ENCODE assay signal across 32 mouse cellular contexts in the genomic region with DNA sequence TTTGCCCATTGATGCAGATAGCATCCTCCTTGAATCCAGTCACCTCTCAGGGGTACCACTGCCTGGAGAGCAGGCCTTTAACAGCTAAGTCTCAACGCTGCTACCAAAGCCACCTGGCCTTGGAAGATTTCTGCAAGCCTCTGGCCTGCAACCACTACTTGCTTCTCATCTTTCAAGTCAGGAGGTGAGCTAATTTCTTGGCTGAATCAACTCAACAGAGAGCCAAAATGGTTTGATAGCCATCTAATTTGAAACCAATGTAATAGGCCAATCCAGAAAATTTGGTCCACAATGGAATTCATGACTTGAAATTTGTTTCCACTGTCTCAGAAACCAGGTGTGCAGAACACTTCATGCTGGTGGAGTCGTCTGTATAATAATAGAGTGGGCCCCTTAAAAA.
DNase-seq lines count a peak whose midpoint lies in the region; ATAC-seq and TF ChIP-seq lines count a peak whose summit lies in the region.
"Had no signal": no experiment of that assay in that cellular context is flagged by ENCODE, and none has a peak within 500 bp of the region (broad histone marks: within the 10 kb centered on the region; RNA-seq: fewer than 3 reads in every experiment).

No protein-coding gene starts in this region.

- H3K9ac ChIP-seq in embryonic facial prominence, embryonic 14.5 days (ENCODE audit: low read depth, low read length), result no peak overlapping the region
- no peak overlapping the region for H3K9ac ChIP-seq in heart, adult 2 months (ENCODE audit: low read depth, low read length)
- H3K9ac ChIP-seq in intestine, embryonic 15.5 days, result no peak overlapping the region
- H3K9ac ChIP-seq: embryonic facial prominence, embryonic 12.5 days; liver, embryonic 14.5 days; midbrain, embryonic 13.5 days had no signal

- TF ChIP-seq POLR2A in heart, adult 2 months (IDR thresholded peaks at IDR 0.05; ENCODE audit: insufficient read depth, low read depth, low read length), result no peak

- no peaks in the 10 kb centered on the region for H3K79me2 ChIP-seq in heart, adult 2 months (replicated peaks; ENCODE audit: control insufficient read depth, insufficient read depth, low read length)

- H3K27ac ChIP-seq in embryonic facial prominence, embryonic 14.5 days (replicated peaks; ENCODE audit: low read depth, low read length), result no peak overlapping the region
- no peak overlapping the region for H3K27ac ChIP-seq in embryonic facial prominence, embryonic 10.5 days (replicated peaks)
- peak overlapping the region; percentile 45 for H3K27ac ChIP-seq in heart, adult 2 months
- no peak overlapping the region for H3K27ac ChIP-seq in intestine, embryonic 15.5 days
- H3K27ac ChIP-seq: embryonic facial prominence, embryonic 12.5 days; kidney, postnatal 0 days; liver, embryonic 14.5 days; macrophage; midbrain, embryonic 13.5 days had no signal

- ATAC-seq in embryonic facial prominence, embryonic 14.5 days (ENCODE audit: low read depth), result no peak
- ATAC-seq in intestine, embryonic 15.5 days, result no peak
- ATAC-seq: activated CD4-positive, CD25-positive, alpha-beta regulatory T cell, adult 4 months; forebrain, embryonic 16.5 days; hindbrain, embryonic 16.5 days; intestine, embryonic 16.5 days; midbrain, embryonic 13.5 days had no signal

- no peak for TF ChIP-seq EP300 in heart, adult 2 months (IDR thresholded peaks at IDR 0.05; ENCODE audit: insufficient read depth, low read depth, low read length)

- H3K4me1 ChIP-seq in embryonic facial prominence, embryonic 14.5 days (ENCODE audit: control insufficient read depth, insufficient read depth, low read length), result 0 out of 2 replicates have a peak, but pooled peaks cover 2% of the 10 kb centered on the region
- H3K4me1 ChIP-seq in embryonic facial prominence, embryonic 10.5 days, result peaks cover 8% of the 10 kb centered on the region; the same call in 1 of the 2 replicates
- H3K4me1 ChIP-seq in heart, adult 2 months (ENCODE audit: control insufficient read depth, insufficient read depth, low read length), result peaks cover 7% of the 10 kb centered on the region
- no peaks in the 10 kb centered on the region for H3K4me1 ChIP-seq in intestine, embryonic 15.5 days (replicated peaks)
- H3K4me1 ChIP-seq: embryonic facial prominence, embryonic 12.5 days; midbrain, embryonic 13.5 days had no signal

- H3K27me3 ChIP-seq in embryonic facial prominence, embryonic 14.5 days (replicated peaks; ENCODE audit: control insufficient read depth, insufficient read depth, low read length), result no peaks in the 10 kb centered on the region
- no peaks in the 10 kb centered on the region for H3K27me3 ChIP-seq in embryonic facial prominence, embryonic 10.5 days (replicated peaks; ENCODE audit: low read depth, poor library complexity, severe bottlenecking)
- no peaks in the 10 kb centered on the region for H3K27me3 ChIP-seq in heart, adult 2 months (ENCODE audit: control insufficient read depth, insufficient read depth, low read length)
- H3K27me3 ChIP-seq in intestine, embryonic 15.5 days (replicated peaks), result no peaks in the 10 kb centered on the region
- H3K27me3 ChIP-seq: embryonic facial prominence, embryonic 12.5 days; midbrain, embryonic 13.5 days had no signal

- H3K9me3 ChIP-seq in embryonic facial prominence, embryonic 14.5 days (ENCODE audit: control insufficient read depth, low read length), result no peaks in the 10 kb centered on the region
- H3K9me3 ChIP-seq in embryonic facial prominence, embryonic 10.5 days, result no peaks in the 10 kb centered on the region
- no peaks in the 10 kb centered on the region for H3K9me3 ChIP-seq in intestine, embryonic 15.5 days
- H3K9me3 ChIP-seq: embryonic facial prominence, embryonic 12.5 days; midbrain, embryonic 13.5 days had no signal

- no peak for TF ChIP-seq CTCF in heart, adult 2 months (IDR thresholded peaks at IDR 0.05)

- no peaks in the 10 kb centered on the region for H3K36me3 ChIP-seq in embryonic facial prominence, embryonic 14.5 days (ENCODE audit: control insufficient read depth, insufficient read depth, low read length)
- no peaks in the 10 kb centered on the region for H3K36me3 ChIP-seq in embryonic facial prominence, embryonic 10.5 days (replicated peaks)
- no peaks in the 10 kb centered on the region for H3K36me3 ChIP-seq in heart, adult 2 months (ENCODE audit: control insufficient read depth, insufficient read depth, low read length)
- no peaks in the 10 kb centered on the region for H3K36me3 ChIP-seq in intestine, embryonic 15.5 days
- H3K36me3 ChIP-seq: embryonic facial prominence, embryonic 12.5 days; G1E; midbrain, embryonic 13.5 days had no signal

- H3K4me2 ChIP-seq in embryonic facial prominence, embryonic 14.5 days (ENCODE audit: low read depth, low read length), result no peak overlapping the region
- H3K4me2 ChIP-seq in intestine, embryonic 15.5 days (replicated peaks), result no peak overlapping the region
- H3K4me2 ChIP-seq: embryonic facial prominence, embryonic 12.5 days; heart, embryonic 11.5 days; midbrain, embryonic 13.5 days had no signal

- H3K4me3 ChIP-seq in embryonic facial prominence, embryonic 14.5 days (ENCODE audit: low read depth, low read length), result no peak overlapping the region
- no peak overlapping the region for H3K4me3 ChIP-seq in embryonic facial prominence, embryonic 10.5 days
- H3K4me3 ChIP-seq in heart, adult 2 months, result no peak overlapping the region
- H3K4me3 ChIP-seq in intestine, embryonic 15.5 days (replicated peaks), result no peak overlapping the region
- H3K4me3 ChIP-seq: embryonic facial prominence, embryonic 12.5 days; midbrain, embryonic 13.5 days had no signal

- intact Hi-C loops in heart, adult 2 months (cut with DNase I), result loop anchor here (5.0 kb wide), 1 partner anchor 144 kb away; no protein-coding TSS in a partner anchor

- 63% methylated on average over 2 of the region's 2 CpGs for WGBS in embryonic facial prominence, embryonic 14.5 days
- WGBS in embryonic facial prominence, embryonic 10.5 days, result 86% methylated on average over 2 of the region's 2 CpGs
- whole genome bisulfite sequencing in heart, adult 2 months, result 60% methylated on average over 2 of the region's 2 CpGs
- WGBS in intestine, embryonic 15.5 days, result 91% methylated on average over 2 of the region's 2 CpGs

- peak; percentile 69 for DNase-seq in embryonic facial prominence, embryonic 14.5 days (ENCODE audit: low spot score)
- DNase-seq in embryonic facial prominence, embryonic 10.5 days (ENCODE audit: low spot score), result no peak
- no peak for DNase-seq in heart, adult 2 months
- no peak for DNase-seq in heart, postnatal 4 days
- peak; percentile 20 for DNase-seq in testis, postnatal 10 days (ENCODE audit: low spot score)
- no peak for DNase-seq in testis, postnatal 14 days (ENCODE audit: low spot score)
- DNase-seq in frontal cortex, adult 2 months (ENCODE audit: extremely low spot score in 1 of 2, low spot score in 1 of 2), result no peak
- DNase-seq: adrenal gland, adult 2 months; adrenal gland, postnatal 36 days; cerebellum, adult 18-20 months; cerebellum, postnatal 14 days; kidney, adult 8-10 months; kidney, postnatal 4 days; liver; lung, adult 2 months; lung, postnatal 10 days; right cerebral cortex, postnatal 25 days; spleen, adult 18-20 months; thymus, adult 2 months; thymus, postnatal 36 days had no signal

Comparison
In these comparisons a context has a peak if more than half of its experiments do, and no peak if none do; other contexts are left out.
1. DNase-seq: peak in embryonic facial prominence, embryonic 14.5 days (single experiment) and testis, postnatal 10 days (single experiment); none in embryonic facial prominence, embryonic 10.5 days (single experiment), heart, adult 2 months (0 of 2), heart, postnatal 4 days (single experiment), testis, postnatal 14 days (single experiment) and frontal cortex, adult 2 months (0 of 2).